Mouse (Mus musculus) megakaryocyte, embryonic 14.5 days (primary cell): Measurements from ENCODE around the gene Polr2l.

Experiments used
- FLI1 ChIP-seq: IDR thresholded peaks from 2 replicates; pipeline ENCODE4 v1.6.1; 2012; ENCODE audit warnings: low read length, inconsistent platforms, mixed read lengths
- GATA1 ChIP-seq: IDR thresholded peaks from 3 replicates; pipeline ENCODE4 v1.6.1; 2012; ENCODE audit warnings: mixed read lengths, low read length, inconsistent platforms, borderline replicate concordance

GRCm38 (mm10) chr7:141510681-141511191 lies 35.8 kb upstream of the Polr2l start:
- TF ChIP-seq GATA1 (no peak), FLI1 (no peak)
